Mouse (Mus musculus) midbrain, embryonic 14.5 days (tissue): Measurements from ENCODE around the gene Olfr684. TPM values are rescaled to one million over a fixed set of nuclear protein-coding genes. Genes with fewer than 3 reads are reported as not detected.

Experiments used
- ATAC-seq: fragments of 200-750 bp; cut with Nextera tagmentation; 2 replicates; pipeline ENCODE4 v1.8.0; 2017; ENCODE audit warnings: moderate number of reproducible peaks, moderate library complexity; ENCODE audit not compliant: low FRiP score, low TSS enrichment
- DNase-seq: peaks from one replicate; pipeline ENCODE4 v3.0.0-alpha.2; 2015
- H3K27ac ChIP-seq: fragments of 300-500 bp; sonication (generic); replicated peaks from 2 replicates; pipeline ENCODE4 v1.5.1; 2014; ENCODE audit warnings: mild to moderate bottlenecking, low read depth, low read length, moderate library complexity
- H3K27me3 ChIP-seq: fragments of 300-500 bp; sonication (generic); 2 replicates; pipeline ENCODE4 v1.6.1; 2014; ENCODE audit warnings: low read length, control low read depth, mixed read lengths; ENCODE audit not compliant: control insufficient read depth, insufficient read depth
- H3K36me3 ChIP-seq: fragments of 300-500 bp; sonication (generic); 2 replicates; pipeline ENCODE4 v1.6.1; 2014; ENCODE audit warnings: low read length, control low read depth; ENCODE audit not compliant: control insufficient read depth, insufficient read depth
- H3K4me1 ChIP-seq: fragments of 300-500 bp; sonication (generic); 2 replicates; pipeline ENCODE4 v1.6.1; 2014; ENCODE audit warnings: mild to moderate bottlenecking, antibody characterized with exemption, low read length, control low read depth; ENCODE audit not compliant: control insufficient read depth, insufficient read depth
- H3K4me2 ChIP-seq: fragments of 300-500 bp; sonication (generic); 2 replicates; pipeline ENCODE4 v1.6.1; 2014; ENCODE audit warnings: mild to moderate bottlenecking, low read length, moderate library complexity
- H3K4me3 ChIP-seq: fragments of 300-500 bp; sonication (generic); replicated peaks from 2 replicates; pipeline ENCODE4 v1.5.1; 2014; ENCODE audit warnings: low read depth, low read length
- H3K9ac ChIP-seq: fragments of 300-500 bp; sonication (generic); replicated peaks from 2 replicates; pipeline ENCODE4 v1.6.1; 2014; ENCODE audit warnings: mild to moderate bottlenecking, low read length, moderate library complexity
- H3K9me3 ChIP-seq: fragments of 300-500 bp; sonication (generic); 2 replicates; pipeline ENCODE4 v1.6.1; 2016; ENCODE audit warnings: low read length, control low read depth, mixed read lengths; ENCODE audit not compliant: control insufficient read depth
- WGBS: fragments of 180-500 bp; shearing (Covaris S2); extraction: QIAGEN DNeasy Blood & Tissue Kit; methylation state at CpG from one replicate; pipeline ENCODE4 v1.1.7; 2014; 5-methylcytosine and 5-hydroxymethylcytosine counted together
- polyA plus RNA-seq: library from polyadenylated mRNA; unstranded; fragments of >200 nt; fragmentation: Nextera tagmentation; extraction: Ambion mirVana; gene quantifications from 2 replicates; pipeline ENCODE4 v1.2.1, GENCODE M21; 2014

Gene Olfr684
- polyA plus RNA-seq: not detected in 2 replicates

GRCm38 (mm10) chr7:105163553-105163952 lies at the start of gene Olfr684:
TSS of gene Olfr684 (minus strand) at chr7:105163653.
- Histone ChIP-seq H3K27me3 (no peaks in the 10 kb centered on the region), H3K4me1 (no peaks in the 10 kb centered on the region), H3K4me2 (no peak within 1 kb of the TSS), H3K9ac (no peak within 1 kb of the TSS), H3K4me3 (no peak within 1 kb of the TSS), H3K9me3 (no peaks in the 10 kb centered on the region), H3K27ac (no peak within 1 kb of the TSS), H3K36me3 (no peaks in the 10 kb centered on the region)
- WGBS: 75% methylated on average over 1 of the region's 1 CpGs
- DNase-seq (no peak), ATAC-seq (no peak)

DNA sequence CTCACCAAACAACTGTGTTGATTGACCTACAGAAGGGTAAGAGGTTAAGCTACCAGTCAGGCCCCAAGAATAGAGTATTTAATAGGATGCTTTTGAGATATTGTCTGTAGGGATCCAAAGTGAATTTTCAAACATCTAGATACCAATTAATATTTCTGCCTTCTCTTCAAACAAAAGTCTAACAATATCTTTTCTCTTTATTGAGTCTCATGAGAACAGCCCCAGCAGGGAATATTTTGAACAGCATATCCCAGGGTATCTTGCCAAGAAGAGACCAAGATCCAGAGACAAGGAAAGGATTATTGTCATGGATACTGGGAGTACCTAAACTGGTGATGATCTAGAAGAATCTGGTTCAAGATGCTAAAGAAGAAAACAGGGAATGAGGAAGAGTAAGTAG lies 43.9 kb upstream of the Olfr684 start, which contains the start of gene Olfr686:
Gene Olfr686, minus strand, starts transcription at position 101 of the 400 bp plus-strand sequence.
- Histone ChIP-seq H3K36me3 (no peaks in the 10 kb centered on the region), H3K27me3 (no peaks in the 10 kb centered on the region), H3K9me3 (no peaks in the 10 kb centered on the region), H3K27ac (no peak within 1 kb of the TSS), H3K4me2 (no peak within 1 kb of the TSS), H3K4me1 (no peaks in the 10 kb centered on the region), H3K9ac (no peak within 1 kb of the TSS), H3K4me3 (no peak within 1 kb of the TSS)
- ATAC-seq (no peak), DNase-seq (no peak)

GRCm38 (mm10) chr7:105185912-105186311 lies 22.5 kb upstream of the Olfr684 start, which contains the start of gene Olfr685:
TSS of gene Olfr685 (minus strand) at chr7:105186012.
- no peaks in the 10 kb centered on the region for H3K4me1 ChIP-seq
- H3K4me3 ChIP-seq: no peak within 1 kb of the TSS
- DNase-seq (no peak), ATAC-seq (no peak)
- no peak within 1 kb of the TSS for H3K9ac ChIP-seq
- 93% methylated on average over 1 of the region's 1 CpGs for WGBS
- H3K36me3 ChIP-seq: no peaks in the 10 kb centered on the region
- no peak within 1 kb of the TSS for H3K27ac ChIP-seq
- no peaks in the 10 kb centered on the region for H3K27me3 ChIP-seq
- no peaks in the 10 kb centered on the region for H3K9me3 ChIP-seq
- H3K4me2 ChIP-seq: no peak within 1 kb of the TSS

GRCm38 (mm10) chr7:105170773-105171172 lies 7.3 kb upstream of the Olfr684 start:
- peak; percentile 61 for DNase-seq
- 57% methylated on average over 4 of the region's 4 CpGs for WGBS

DNA sequence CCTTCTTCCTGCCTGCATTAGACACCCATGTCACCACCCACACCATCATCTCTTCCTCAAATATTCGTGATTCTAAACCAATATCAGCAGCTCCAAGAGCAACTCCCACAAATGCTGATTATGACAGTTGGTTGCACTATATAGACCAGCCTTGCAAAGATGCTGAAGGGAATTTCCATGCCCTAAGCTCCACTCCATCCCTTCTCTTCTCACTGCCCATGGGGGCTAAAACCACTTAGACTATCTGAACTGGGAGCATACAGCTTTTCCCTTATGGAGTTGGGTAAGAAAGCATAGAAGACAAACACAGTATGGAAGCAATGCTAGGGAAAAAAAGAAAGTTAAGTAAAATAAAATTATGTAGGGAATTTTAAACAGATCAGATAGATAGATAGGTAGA lies 16.5 kb downstream of the Olfr684 start, which contains the start of gene Olfr683:
Gene Olfr683, minus strand, starts transcription at position 101 of the 400 bp plus-strand sequence.
- no peaks in the 10 kb centered on the region for H3K4me1 ChIP-seq
- DNase-seq (no peak), ATAC-seq (no peak)
- no peak within 1 kb of the TSS for H3K27ac ChIP-seq
- H3K27me3 ChIP-seq: no peaks in the 10 kb centered on the region
- 64% methylated on average over 1 of the region's 1 CpGs for WGBS
- no peak within 1 kb of the TSS for H3K4me2 ChIP-seq
- H3K4me3 ChIP-seq: no peak within 1 kb of the TSS
- H3K9ac ChIP-seq: no peak within 1 kb of the TSS
- H3K9me3 ChIP-seq: no peaks in the 10 kb centered on the region
- no peaks in the 10 kb centered on the region for H3K36me3 ChIP-seq

More at GRCm38 (mm10) chr7:105170773-105171172, 7.3 kb upstream of the Olfr684 start:
- ATAC-seq: no peak
- Histone ChIP-seq H3K27me3 (no peaks in the 10 kb centered on the region), H3K4me3 (no peak overlapping the region), H3K36me3 (no peaks in the 10 kb centered on the region), H3K4me1 (no peaks in the 10 kb centered on the region), H3K4me2 (no peak overlapping the region), H3K27ac (no peak overlapping the region), H3K9me3 (no peaks in the 10 kb centered on the region), H3K9ac (no peak overlapping the region)

DNA sequence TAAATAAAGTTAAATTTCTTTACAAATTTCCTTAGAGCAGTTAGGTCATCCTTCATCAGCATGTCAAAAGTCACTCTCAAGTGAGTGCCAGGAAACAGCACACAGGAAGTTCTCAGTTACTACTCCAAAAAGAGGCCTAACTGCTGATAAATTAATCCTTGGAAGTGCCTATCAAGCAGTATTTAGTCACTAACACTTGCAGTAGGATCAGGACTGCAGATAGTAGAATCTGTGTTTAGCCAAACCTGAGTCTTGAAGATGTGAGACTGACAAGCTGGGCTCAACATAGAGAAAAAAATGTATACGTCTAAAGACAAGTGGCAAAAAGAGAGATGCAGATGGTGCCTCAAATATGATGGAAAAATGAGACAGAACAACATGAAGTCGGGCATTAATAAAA lies 22.2 kb downstream of the Olfr684 start:
- ATAC-seq (no peak), DNase-seq (no peak)
- Histone ChIP-seq H3K27ac (no peak overlapping the region), H3K4me2 (no peak overlapping the region), H3K9me3 (no peaks in the 10 kb centered on the region), H3K27me3 (no peaks in the 10 kb centered on the region), H3K4me3 (no peak overlapping the region), H3K36me3 (no peaks in the 10 kb centered on the region), H3K9ac (no peak overlapping the region), H3K4me1 (no peaks in the 10 kb centered on the region)
- WGBS: 80% methylated on average over 2 of the region's 2 CpGs

GRCm38 (mm10) chr7:105116536-105116935 lies 46.9 kb downstream of the Olfr684 start, which contains the start of gene Olfr681:
TSS of gene Olfr681 (plus strand) at chr7:105116836.
- Histone ChIP-seq H3K4me1 (no peaks in the 10 kb centered on the region), H3K9me3 (no peaks in the 10 kb centered on the region), H3K36me3 (no peaks in the 10 kb centered on the region), H3K4me2 (no peak within 1 kb of the TSS), H3K9ac (no peak within 1 kb of the TSS), H3K4me3 (no peak within 1 kb of the TSS), H3K27me3 (no peaks in the 10 kb centered on the region), H3K27ac (no peak within 1 kb of the TSS)
- no peak for DNase-seq
- ATAC-seq: no peak

Other genes starting within 250 kb of the Olfr684 start
- not detected in 2 replicates for gene Olfr667, start 242.2 kb downstream of the Olfr684 start, polyA plus RNA-seq
- not detected in 2 replicates for gene Olfr668, start 235.6 kb downstream of the Olfr684 start, polyA plus RNA-seq
- not detected in 2 replicates for gene Olfr669, start 229.4 kb downstream of the Olfr684 start, polyA plus RNA-seq
- gene Olfr670, start 201.0 kb downstream of the Olfr684 start, polyA plus RNA-seq: not detected in 2 replicates
- gene Olfr671, start 184.5 kb downstream of the Olfr684 start, polyA plus RNA-seq: not detected in 2 replicates
- not detected in 2 replicates for gene Olfr672, start 161.6 kb downstream of the Olfr684 start, polyA plus RNA-seq
- not detected in 2 replicates for gene Olfr675, start 135.2 kb downstream of the Olfr684 start, polyA plus RNA-seq
- not detected in 2 replicates for gene Olfr676, start 131.0 kb downstream of the Olfr684 start, polyA plus RNA-seq
- not detected in 2 replicates for gene Olfr677, start 112.3 kb downstream of the Olfr684 start, polyA plus RNA-seq
- not detected in 2 replicates for gene Olfr678, start 99.2 kb downstream of the Olfr684 start, polyA plus RNA-seq
- not detected in 2 replicates for gene Olfr679, start 82.4 kb downstream of the Olfr684 start, polyA plus RNA-seq
- gene Olfr680-ps1, start 70.8 kb downstream of the Olfr684 start, polyA plus RNA-seq: not detected in 2 replicates
- not detected in 2 replicates for gene Olfr681, start 46.8 kb downstream of the Olfr684 start, polyA plus RNA-seq
- not detected in 2 replicates for gene Olfr683, start 16.6 kb downstream of the Olfr684 start, polyA plus RNA-seq
- gene Olfr685, start 22.4 kb upstream of the Olfr684 start, polyA plus RNA-seq: not detected in 2 replicates
- gene Olfr686, start 43.8 kb upstream of the Olfr684 start, polyA plus RNA-seq: not detected in 2 replicates
- gene Olfr688, start 124.4 kb upstream of the Olfr684 start, polyA plus RNA-seq: not detected in 2 replicates
- 0.08 TPM in 1 of 2 replicates, not detected in the other for gene Olfr689, start 147.5 kb upstream of the Olfr684 start, polyA plus RNA-seq
- gene Olfr690, start 170.5 kb upstream of the Olfr684 start, polyA plus RNA-seq: not detected in 2 replicates
- gene Olfr691, start 178.6 kb upstream of the Olfr684 start, polyA plus RNA-seq: 0.14 and 0.69 TPM in 2 replicates
- not detected in 2 replicates for gene Olfr692, start 204.6 kb upstream of the Olfr684 start, polyA plus RNA-seq
- not detected in 2 replicates for gene Gm5901, start 211.4 kb upstream of the Olfr684 start, polyA plus RNA-seq
- 32.3 and 44.0 TPM in 2 replicates for gene Fam160a2, start 236.4 kb upstream of the Olfr684 start, polyA plus RNA-seq
- 0.11 TPM in 1 of 2 replicates, not detected in the other for gene Cnga4, start 240.9 kb upstream of the Olfr684 start, polyA plus RNA-seq